Mouse (Mus musculus): ENCODE results near the gene Slc35b4. TPM values are rescaled to one million over a fixed set of nuclear protein-coding genes. Genes with fewer than 3 reads are reported as not detected.

The Slc35b4 gene
- total RNA-seq, 2 experiments from 2014 or later = 9.7 to 12.0 TPM

DNA sequence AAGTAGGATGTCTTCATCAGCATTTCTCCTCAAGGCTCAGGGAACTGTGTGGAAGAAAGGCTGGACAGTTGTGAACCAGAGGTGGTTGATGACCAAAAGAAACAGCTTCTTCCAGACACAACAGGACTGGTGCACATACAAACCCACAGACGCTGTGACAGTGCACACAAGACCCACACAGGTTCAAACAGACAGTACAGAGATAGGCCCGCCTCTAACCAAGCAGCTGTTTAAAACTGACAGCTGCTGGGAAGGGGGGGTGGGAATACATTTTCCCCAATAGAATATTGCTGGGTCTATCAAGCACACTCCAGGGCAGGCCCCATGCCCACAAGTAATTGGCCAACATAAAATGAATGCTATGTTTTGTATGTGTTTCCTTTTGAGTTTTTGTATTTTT is 52.5 kb downstream of the Slc35b4 start:
- DNase-seq = no peak

GRCm38 (mm10) chr6:34116838-34117478 is 60.0 kb downstream of the Slc35b4 start:
- DNase-seq = no peak

DNA sequence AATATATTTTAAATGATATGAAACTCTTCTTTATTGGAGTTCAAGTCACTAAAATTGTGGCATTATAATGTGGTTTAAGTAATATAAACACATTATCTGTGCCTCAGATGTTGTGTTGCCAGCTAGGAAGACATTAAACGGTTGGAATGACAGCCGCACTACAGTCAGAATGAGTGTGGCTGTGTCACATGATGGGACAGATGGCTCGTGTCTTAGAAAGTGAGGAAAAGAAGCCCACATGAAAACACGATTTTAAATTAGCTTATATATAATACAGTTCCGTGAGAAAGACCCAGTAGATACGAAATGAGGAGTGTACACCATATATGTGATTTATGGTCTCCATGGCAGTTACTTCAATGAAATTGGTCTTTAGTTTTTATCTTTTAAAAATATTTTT is 65.5 kb downstream of the Slc35b4 start:
- DNase-seq = no peak

GRCm38 (mm10) chr6:34110571-34110970 is 66.3 kb downstream of the Slc35b4 start:
- DNase-seq = no peak

Other genes with a start within 250 kb of the Slc35b4 start
- under 1 TPM; 0.14 to 0.16 TPM for gene Lrguk, start 147.7 kb downstream of the Slc35b4 start, total RNA-seq (2021)
- 100 to 1,000 TPM; 214 to 249 TPM for gene Akr1b3, start 140.4 kb upstream of the Slc35b4 start, total RNA-seq (2021)
- 1 to 10 TPM; 5.9 to 6.7 TPM for gene Akr1b8, start 177.0 kb upstream of the Slc35b4 start, total RNA-seq (2021)
- gene Akr1b10, start 207.1 kb upstream of the Slc35b4 start, total RNA-seq (2021) = 10 to 100 TPM; 39.9 to 42.8 TPM
- gene Akr1b7, start 235.2 kb upstream of the Slc35b4 start, total RNA-seq (2021) = not detected

Data from gastrocnemius, postnatal 10 days (tissue).